Mouse (Mus musculus) hindbrain, embryonic 13.5 days (tissue): ENCODE data around the gene Hdlbp. TPM values are rescaled to one million over a fixed set of nuclear protein-coding genes. Genes with fewer than 3 reads are reported as not detected.

Source experiments
- ATAC-seq: fragments of 200-750 bp; cut with Nextera tagmentation; 2 replicates; pipeline ENCODE4 v1.8.0; 2017; ENCODE audit warnings: moderate TSS enrichment; ENCODE audit not compliant: low FRiP score
- H3K27ac ChIP-seq: fragments of 300-500 bp; sonication (generic); 2 replicates; pipeline ENCODE4 v1.5.1; 2015; ENCODE audit warnings: inconsistent platforms, mild to moderate bottlenecking, moderate library complexity
- H3K27me3 ChIP-seq: fragments of 300-500 bp; sonication (generic); 2 replicates; pipeline ENCODE4 v1.6.1; 2015; ENCODE audit warnings: mild to moderate bottlenecking, inconsistent platforms
- H3K36me3 ChIP-seq: fragments of 300-500 bp; sonication (generic); 2 replicates; pipeline ENCODE4 v1.6.1; 2015; ENCODE audit warnings: mild to moderate bottlenecking, inconsistent platforms
- H3K4me1 ChIP-seq: fragments of 300-500 bp; sonication (generic); replicated peaks from 2 replicates; pipeline ENCODE4 v1.6.1; 2015; ENCODE audit warnings: inconsistent platforms
- H3K4me2 ChIP-seq: fragments of 300-500 bp; sonication (generic); 2 replicates; pipeline ENCODE4 v1.6.1; 2015; ENCODE audit warnings: inconsistent platforms, mild to moderate bottlenecking, moderate library complexity
- H3K4me3 ChIP-seq: fragments of 300-500 bp; sonication (generic); 2 replicates; pipeline ENCODE4 v1.5.1; 2015; ENCODE audit warnings: mild to moderate bottlenecking, inconsistent platforms
- H3K9ac ChIP-seq: fragments of 300-500 bp; sonication (generic); 2 replicates; pipeline ENCODE4 v1.6.1; 2015; ENCODE audit warnings: mild to moderate bottlenecking, inconsistent platforms
- H3K9me3 ChIP-seq: fragments of 300-500 bp; sonication (generic); 2 replicates; pipeline ENCODE4 v1.6.1; 2016; ENCODE audit warnings: inconsistent platforms
- WGBS: fragments of 180-500 bp; shearing (Covaris S2); methylation state at CpG from one replicate; pipeline ENCODE4 v1.1.7; 2015; 5-methylcytosine and 5-hydroxymethylcytosine counted together
- polyA plus RNA-seq: library from polyadenylated mRNA; unstranded; fragments of >200 nt; fragmentation: Nextera tagmentation; extraction: Ambion mirVana; gene quantifications from 2 replicates; pipeline ENCODE4 v1.2.1, GENCODE M21; 2015

Gene Hdlbp
- polyA plus RNA-seq, 1 experiment from 2014 or later: 102 TPM

DNA sequence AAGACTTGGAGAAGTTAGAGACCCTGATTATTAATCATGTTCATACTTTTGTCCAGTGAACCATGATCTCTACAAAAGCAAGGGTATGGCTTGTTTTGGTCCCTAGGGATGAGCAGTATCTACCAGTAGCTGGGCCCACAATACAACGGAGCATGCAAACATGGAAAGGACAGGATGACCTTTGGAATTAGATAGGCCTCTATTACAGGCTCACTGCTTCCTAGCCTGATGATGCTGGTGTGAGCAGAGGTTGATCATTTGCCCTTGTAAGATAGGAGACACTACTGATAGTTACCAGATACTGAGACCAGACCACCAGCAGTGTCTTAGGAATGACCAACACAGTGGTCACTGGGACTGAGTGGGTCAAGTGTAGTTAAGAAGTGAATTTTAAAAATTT, 39.3 kb downstream of the Hdlbp start:
- WGBS: 94% methylated on average over 1 of the region's 1 CpGs
- H3K9ac ChIP-seq: no peak overlapping the region

DNA sequence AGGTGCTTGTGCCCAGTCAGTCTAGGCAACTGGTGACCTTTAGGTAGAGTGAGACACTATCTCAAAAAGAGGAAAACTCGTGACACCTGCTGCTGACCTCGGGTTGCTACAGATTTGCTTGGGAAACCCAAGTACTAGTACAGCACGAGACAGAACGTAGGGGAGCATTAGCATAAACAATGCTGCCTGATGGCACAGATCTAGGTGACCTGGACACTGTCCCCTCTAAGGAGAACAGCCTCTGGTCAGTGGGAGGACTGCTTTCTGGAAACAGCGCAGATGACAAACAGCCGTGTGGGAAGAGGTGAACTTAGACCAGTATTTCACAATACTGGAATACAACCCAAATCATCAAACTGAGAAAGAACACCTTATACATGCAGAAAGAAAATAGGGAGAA, 46.5 kb downstream of the Hdlbp start:
- H3K9ac ChIP-seq: no peak overlapping the region
- peaks cover 63% of the 10 kb centered on the region for H3K36me3 ChIP-seq
- no peak overlapping the region for H3K27ac ChIP-seq
- H3K27me3 ChIP-seq: no peaks in the 10 kb centered on the region
- H3K4me1 ChIP-seq: no peaks in the 10 kb centered on the region
- H3K4me3 ChIP-seq: no peak overlapping the region
- 88% methylated on average over 6 of the region's 6 CpGs for WGBS
- no peaks in the 10 kb centered on the region for H3K9me3 ChIP-seq
- no peak for ATAC-seq
- H3K4me2 ChIP-seq: no peak overlapping the region

More for the DNA sequence above, 39.3 kb downstream of the Hdlbp start:
- H3K27ac ChIP-seq: no peak overlapping the region
- H3K4me2 ChIP-seq: no peak overlapping the region
- no peak overlapping the region for H3K4me3 ChIP-seq
- peaks cover 11% of the 10 kb centered on the region for H3K4me1 ChIP-seq
- no peaks in the 10 kb centered on the region for H3K9me3 ChIP-seq
- no peak for ATAC-seq
- H3K36me3 ChIP-seq: peaks cover 48% of the 10 kb centered on the region
- H3K27me3 ChIP-seq: no peaks in the 10 kb centered on the region

DNA sequence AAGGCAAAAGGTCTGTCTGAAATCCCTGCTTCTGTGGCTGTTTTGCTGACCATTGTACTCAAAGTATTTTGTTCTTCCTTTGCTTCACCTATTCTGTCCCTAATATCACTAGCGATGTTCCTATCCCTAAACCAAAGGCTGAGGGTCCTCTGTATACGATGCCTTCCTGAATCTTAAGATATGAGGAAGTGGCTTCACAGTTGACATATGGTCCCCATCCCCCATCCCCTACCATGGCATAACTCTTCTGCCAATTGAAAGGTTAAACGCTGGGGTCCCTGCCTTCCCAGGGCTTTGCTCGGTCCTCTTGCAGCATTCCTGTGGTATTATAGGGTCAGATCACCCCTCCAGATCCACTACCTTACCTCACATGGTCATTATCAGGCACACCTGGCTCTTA, 75.2 kb downstream of the Hdlbp start:
- Histone ChIP-seq H3K9me3 (no peaks in the 10 kb centered on the region), H3K4me3 (no peak overlapping the region), H3K27me3 (peaks cover 9% of the 10 kb centered on the region; the same call in 1 of the 2 replicates), H3K4me1 (peaks cover 3% of the 10 kb centered on the region), H3K36me3 (peaks cover 29% of the 10 kb centered on the region), H3K4me2 (no peak overlapping the region), H3K9ac (no peak overlapping the region), H3K27ac (no peak overlapping the region)
- ATAC-seq: no peak
- WGBS: 91% methylated on average over 4 of the region's 4 CpGs

DNA sequence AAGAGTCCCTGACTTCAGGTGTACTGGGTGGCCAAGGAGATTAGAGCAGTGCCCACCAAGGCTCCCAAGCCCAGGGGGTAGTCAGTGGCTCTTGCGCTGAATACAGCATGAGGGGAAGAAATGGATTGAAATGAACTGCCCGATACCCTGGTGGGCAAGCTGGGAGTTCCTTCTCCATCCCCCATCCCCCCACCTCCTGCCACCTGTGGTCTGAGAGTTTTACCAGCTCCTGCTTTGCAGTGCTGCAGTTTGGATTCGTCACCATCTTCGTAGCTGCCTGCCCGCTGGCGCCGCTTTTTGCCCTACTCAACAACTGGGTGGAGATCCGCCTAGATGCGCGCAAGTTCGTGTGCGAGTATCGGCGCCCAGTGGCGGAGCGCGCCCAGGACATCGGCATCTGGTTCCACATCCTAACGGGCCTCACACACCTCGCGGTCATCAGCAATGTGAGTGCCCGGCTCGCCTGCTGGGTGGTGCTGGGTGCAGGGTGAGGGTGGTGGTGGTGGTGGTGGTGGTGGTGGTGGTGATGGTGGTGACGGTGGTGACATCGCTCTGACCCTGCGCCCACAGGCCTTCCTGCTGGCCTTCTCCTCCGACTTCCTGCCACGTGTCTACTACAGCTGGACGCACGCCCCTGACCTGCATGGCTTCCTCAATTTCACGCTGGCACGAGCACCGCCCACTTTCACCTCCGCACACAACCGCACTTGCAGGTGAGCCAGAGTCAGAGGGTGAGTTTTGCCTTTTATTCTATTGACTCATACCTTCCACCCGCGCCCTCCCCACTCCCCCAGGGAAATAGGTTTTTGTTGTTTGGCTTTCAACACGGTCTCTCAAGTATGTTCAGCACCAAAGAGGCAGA, 77.2 kb downstream of the Hdlbp start:
- Histone ChIP-seq H3K36me3 (peaks cover 10% of the 10 kb centered on the region), H3K9me3 (no peaks in the 10 kb centered on the region), H3K27me3 (peaks cover 9% of the 10 kb centered on the region; the same call in 1 of the 2 replicates), H3K4me2 (peak overlapping the region; percentile 42), H3K27ac (no peak overlapping the region), H3K4me3 (peak overlapping the region; percentile 11; the same call in 1 of the 2 replicates), H3K4me1 (peaks cover 3% of the 10 kb centered on the region), H3K9ac (no peak overlapping the region)
- no peak for ATAC-seq
- 33% methylated on average over 38 of the region's 38 CpGs for WGBS

DNA sequence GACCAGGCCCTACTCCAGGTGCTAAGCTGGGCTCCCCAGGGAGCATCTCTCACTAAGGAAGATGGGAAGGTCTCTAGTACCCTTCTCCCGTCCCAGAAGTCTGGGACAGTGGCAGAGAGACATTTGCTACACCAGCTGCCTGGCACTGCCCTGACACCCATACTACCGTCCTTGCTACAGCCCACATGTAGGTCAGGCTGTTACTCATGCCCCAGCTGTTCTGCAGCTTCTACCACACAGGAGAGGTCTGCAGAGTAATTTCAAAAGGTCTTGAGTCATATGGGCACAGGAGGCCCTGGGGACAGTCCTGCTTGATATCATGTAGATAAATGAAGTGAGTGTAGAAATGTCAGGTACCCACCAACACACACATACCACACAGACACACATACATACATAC, 89.7 kb downstream of the Hdlbp start:
- ATAC-seq: no peak
- no peak overlapping the region for H3K9ac ChIP-seq
- no peaks in the 10 kb centered on the region for H3K27me3 ChIP-seq
- no peaks in the 10 kb centered on the region for H3K9me3 ChIP-seq
- WGBS: 79% methylated on average over 2 of the region's 2 CpGs
- no peak overlapping the region for H3K4me2 ChIP-seq
- no peaks in the 10 kb centered on the region for H3K4me1 ChIP-seq
- no peaks in the 10 kb centered on the region for H3K36me3 ChIP-seq
- H3K4me3 ChIP-seq: no peak overlapping the region
- no peak overlapping the region for H3K27ac ChIP-seq

DNA sequence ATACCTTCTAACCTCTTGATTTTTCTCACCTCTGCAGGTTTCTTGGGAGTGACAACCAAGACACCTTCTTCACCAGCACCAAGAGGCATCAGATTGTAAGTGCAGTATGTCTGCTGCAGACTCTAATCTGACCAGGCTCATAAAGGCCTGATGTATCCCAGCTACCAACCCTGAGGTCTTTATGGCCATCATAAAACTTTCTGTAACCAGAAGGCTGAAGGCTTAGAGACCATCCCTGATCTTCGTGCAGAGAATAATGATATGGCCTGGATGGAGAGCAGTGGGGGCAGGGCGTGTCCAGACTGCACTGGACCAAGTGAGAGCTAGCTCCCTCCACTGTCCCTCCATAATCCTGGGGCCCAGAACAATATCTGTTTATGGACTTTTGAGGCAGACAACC, 91.4 kb downstream of the Hdlbp start:
- Histone ChIP-seq H3K4me2 (no peak overlapping the region), H3K9me3 (no peaks in the 10 kb centered on the region), H3K9ac (no peak overlapping the region), H3K27ac (no peak overlapping the region), H3K4me3 (no peak overlapping the region), H3K27me3 (no peaks in the 10 kb centered on the region), H3K4me1 (no peaks in the 10 kb centered on the region), H3K36me3 (no peaks in the 10 kb centered on the region)
- ATAC-seq: no peak
- WGBS: 78% methylated on average over 2 of the region's 2 CpGs

DNA sequence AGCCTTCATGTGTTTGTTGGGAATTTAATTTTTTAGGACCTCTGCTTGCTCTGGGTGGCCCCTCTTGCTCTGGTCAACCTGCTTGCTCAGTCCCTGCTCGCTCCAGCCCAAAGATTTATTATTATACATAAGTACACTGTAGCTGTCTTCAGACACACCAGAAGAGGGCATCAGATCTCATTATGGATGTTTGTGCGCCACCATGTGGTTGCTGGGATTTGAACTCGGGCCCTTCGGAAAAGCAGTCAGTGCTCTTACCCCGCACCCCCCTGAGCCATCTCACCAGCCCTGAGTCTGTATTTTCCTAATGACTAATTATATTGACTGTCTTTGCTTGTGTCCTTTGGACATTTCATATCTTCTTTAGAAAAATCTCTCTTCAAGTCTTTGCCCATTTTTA, 99.5 kb downstream of the Hdlbp start:
- 77% methylated on average over 5 of the region's 5 CpGs for WGBS
- no peak overlapping the region for H3K9ac ChIP-seq
- H3K9me3 ChIP-seq: no peaks in the 10 kb centered on the region
- H3K36me3 ChIP-seq: no peaks in the 10 kb centered on the region
- no peaks in the 10 kb centered on the region for H3K27me3 ChIP-seq
- no peak overlapping the region for H3K4me3 ChIP-seq
- no peak overlapping the region for H3K4me2 ChIP-seq
- no peak overlapping the region for H3K27ac ChIP-seq
- no peaks in the 10 kb centered on the region for H3K4me1 ChIP-seq
- ATAC-seq: no peak

DNA sequence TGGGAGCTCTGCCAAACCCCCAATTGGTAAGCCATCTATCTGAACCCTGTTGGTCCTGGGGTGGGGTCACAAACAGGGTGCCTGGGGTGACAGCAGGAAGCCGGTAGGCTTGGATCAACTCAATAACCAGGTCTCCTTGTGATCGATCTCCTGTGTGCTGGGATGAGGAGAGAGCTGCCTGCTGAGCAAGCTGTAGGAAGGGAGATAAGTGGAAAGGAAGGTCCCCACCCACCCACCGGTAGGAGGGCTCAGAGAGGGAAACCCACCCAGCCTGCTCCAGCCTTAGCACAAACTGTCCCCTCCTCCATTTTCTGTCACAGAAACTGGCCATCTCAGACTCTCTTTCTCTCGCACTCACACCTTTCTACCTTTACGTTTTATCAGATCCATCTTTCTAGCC, 101.3 kb downstream of the Hdlbp start:
- WGBS: 74% methylated on average over 5 of the region's 5 CpGs
- H3K4me2 ChIP-seq: no peak overlapping the region
- no peaks in the 10 kb centered on the region for H3K36me3 ChIP-seq
- no peaks in the 10 kb centered on the region for H3K27me3 ChIP-seq
- no peaks in the 10 kb centered on the region for H3K9me3 ChIP-seq
- no peak overlapping the region for H3K9ac ChIP-seq
- no peak for ATAC-seq
- H3K27ac ChIP-seq: no peak overlapping the region
- H3K4me1 ChIP-seq: no peaks in the 10 kb centered on the region
- H3K4me3 ChIP-seq: no peak overlapping the region

DNA sequence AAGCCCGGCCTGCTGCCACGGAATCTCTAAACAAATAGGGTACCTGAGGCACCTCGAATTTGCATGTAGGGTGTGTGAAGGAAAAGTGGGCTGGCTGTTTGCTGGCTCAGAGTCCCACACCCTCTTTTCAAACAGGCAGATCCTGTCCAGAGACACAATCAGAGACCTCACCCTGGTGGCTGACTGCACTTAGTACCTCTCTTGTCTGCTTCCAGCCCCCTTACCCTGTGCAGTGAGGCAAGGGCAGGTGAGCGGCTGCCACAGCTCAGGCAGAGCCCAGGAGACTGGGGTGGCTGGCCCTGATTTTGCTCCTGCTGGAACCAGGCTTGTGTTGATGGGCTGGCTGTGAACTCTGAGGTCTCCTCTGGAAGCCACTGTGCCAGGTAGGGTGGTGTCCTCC, 105.0 kb downstream of the Hdlbp start, which contains the start of gene Ano7:
Gene Ano7, plus strand, starts transcription at position 266 of the 400 bp plus-strand sequence.
- no peaks in the 10 kb centered on the region for H3K9me3 ChIP-seq
- no peak within 1 kb of the TSS for H3K27ac ChIP-seq
- no peak for ATAC-seq
- no peaks in the 10 kb centered on the region for H3K4me1 ChIP-seq
- H3K9ac ChIP-seq: no peak within 1 kb of the TSS
- no peak within 1 kb of the TSS for H3K4me2 ChIP-seq
- H3K27me3 ChIP-seq: no peaks in the 10 kb centered on the region
- H3K4me3 ChIP-seq: no peak within 1 kb of the TSS
- 84% methylated on average over 4 of the region's 4 CpGs for WGBS
- H3K36me3 ChIP-seq: peaks cover 8% of the 10 kb centered on the region

DNA sequence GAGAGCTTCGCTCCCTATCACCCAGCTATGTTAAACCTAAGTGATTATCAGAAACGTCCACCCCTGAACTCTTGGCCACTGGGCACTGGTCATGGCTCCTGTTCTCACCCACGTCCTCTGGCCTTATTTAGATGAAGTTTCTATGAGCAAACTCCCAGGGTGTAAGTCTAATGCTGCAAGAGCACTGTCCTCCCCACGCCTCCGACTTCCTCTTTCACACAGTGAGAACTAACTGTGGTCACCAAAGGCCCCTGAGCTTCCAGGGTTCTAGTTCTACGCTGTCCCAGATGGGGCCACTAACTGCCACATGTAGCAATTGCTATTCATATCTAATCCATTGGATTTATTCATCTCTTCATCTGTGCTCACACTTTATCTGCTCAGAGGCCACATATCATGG, 113.0 kb downstream of the Hdlbp start:
- ATAC-seq: no peak
- no peak overlapping the region for H3K27ac ChIP-seq
- 96% methylated on average over 6 of the region's 6 CpGs for WGBS

DNA sequence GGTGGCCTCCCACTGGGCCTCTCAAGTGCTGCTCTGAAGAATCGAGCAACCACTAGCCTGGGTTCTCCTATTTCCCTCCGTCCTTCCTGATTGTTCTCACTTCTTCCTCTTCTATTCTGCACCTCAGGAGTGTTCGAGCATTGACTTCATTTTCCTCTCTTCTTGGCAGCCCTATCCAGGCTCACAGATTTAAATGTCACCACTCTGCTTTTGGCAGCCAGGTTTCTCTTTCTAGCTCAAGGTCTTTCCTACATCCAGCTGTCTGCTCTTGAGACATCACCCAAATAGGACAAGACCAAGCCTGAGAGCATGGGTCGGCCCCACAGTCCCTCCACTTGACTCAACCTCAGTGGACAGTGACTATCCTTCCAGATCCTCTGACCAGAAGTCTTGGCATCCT, 116.0 kb downstream of the Hdlbp start:
- H3K9ac ChIP-seq: no peak overlapping the region
- H3K4me2 ChIP-seq: no peak overlapping the region
- H3K9me3 ChIP-seq: no peaks in the 10 kb centered on the region
- H3K36me3 ChIP-seq: peaks cover 90% of the 10 kb centered on the region
- no peak for ATAC-seq
- H3K27me3 ChIP-seq: no peaks in the 10 kb centered on the region
- H3K4me1 ChIP-seq: no peaks in the 10 kb centered on the region
- H3K4me3 ChIP-seq: no peak overlapping the region
- H3K27ac ChIP-seq: no peak overlapping the region
- 85% methylated on average over 4 of the region's 4 CpGs for WGBS

More for the DNA sequence above, 113.0 kb downstream of the Hdlbp start:
- H3K27me3 ChIP-seq: no peaks in the 10 kb centered on the region
- no peaks in the 10 kb centered on the region for H3K4me1 ChIP-seq
- no peaks in the 10 kb centered on the region for H3K9me3 ChIP-seq
- H3K4me2 ChIP-seq: no peak overlapping the region
- no peak overlapping the region for H3K9ac ChIP-seq
- H3K4me3 ChIP-seq: no peak overlapping the region
- H3K36me3 ChIP-seq: peaks cover 74% of the 10 kb centered on the region
